Mouse (Mus musculus) limb, embryonic 10.5 days (tissue): Measurements from ENCODE around the gene Fbxl18. TPM values are rescaled to one million over a fixed set of nuclear protein-coding genes. Genes with fewer than 3 reads are reported as not detected.
A peak's percentile ranks its signal among the peaks of the same experiment; 100 is the strongest.

Experiments used
- DNase-seq: peaks from one replicate; pipeline ENCODE4 v3.0.0-alpha.2; 2017; ENCODE audit warnings: low spot score
- H3K27ac ChIP-seq: fragments of 300-500 bp; sonication (generic); 2 replicates; pipeline ENCODE4 v1.5.1; 2016; ENCODE audit warnings: mild to moderate bottlenecking
- H3K27me3 ChIP-seq: fragments of 300-500 bp; sonication (generic); 2 replicates; pipeline ENCODE4 v1.6.1; 2016; ENCODE audit warnings: low read depth, mild to moderate bottlenecking; ENCODE audit not compliant: poor library complexity, severe bottlenecking
- H3K36me3 ChIP-seq: fragments of 300-500 bp; sonication (generic); 2 replicates; pipeline ENCODE4 v1.6.1; 2016; ENCODE audit warnings: mild to moderate bottlenecking, moderate library complexity
- H3K4me1 ChIP-seq: fragments of 300-500 bp; sonication (generic); 2 replicates; pipeline ENCODE4 v1.6.1; 2016
- H3K4me3 ChIP-seq: fragments of 300-500 bp; sonication (generic); 2 replicates; pipeline ENCODE4 v1.5.1; 2016; ENCODE audit warnings: mild to moderate bottlenecking, moderate library complexity
- H3K9me3 ChIP-seq: fragments of 300-500 bp; sonication (generic); replicated peaks from 2 replicates; pipeline ENCODE4 v1.6.1; 2016; ENCODE audit warnings: mild to moderate bottlenecking
- WGBS: fragments of 180-500 bp; shearing (Covaris S2); methylation state at CpG from one replicate; pipeline ENCODE4 v1.1.7; 2016; 5-methylcytosine and 5-hydroxymethylcytosine counted together
- polyA plus RNA-seq: library from polyadenylated mRNA; unstranded; fragments of >200 nt; fragmentation: Nextera tagmentation; extraction: Ambion mirVana; gene quantifications from 2 replicates; pipeline ENCODE4 v1.2.1, GENCODE M21; 2016

Gene Fbxl18
- polyA plus RNA-seq, 1 experiment from 2014 or later: 20.9 TPM

GRCm38 (mm10) chr5:142909576-142910278, 14.5 kb upstream of the Fbxl18 start:
- peaks cover 39% of the 10 kb centered on the region for H3K4me1 ChIP-seq
- H3K27me3 ChIP-seq: peaks cover 18% of the 10 kb centered on the region; the same call in 1 of the 2 replicates
- WGBS: 53% methylated on average over 8 of the region's 8 CpGs
- H3K36me3 ChIP-seq: peaks cover 14% of the 10 kb centered on the region
- H3K9me3 ChIP-seq: no peaks in the 10 kb centered on the region
- H3K27ac ChIP-seq: peak overlapping the region; percentile 100
- no peak overlapping the region for H3K4me3 ChIP-seq
- DNase-seq: no peak

- no peak for DNase-seq
- peaks cover 45% of the 10 kb centered on the region for H3K4me1 ChIP-seq
- peaks cover 20% of the 10 kb centered on the region; the same call in 1 of the 2 replicates for H3K27me3 ChIP-seq
- 0 out of 2 replicates have a peak overlapping the region, but pooled peaks have one; percentile 11 for H3K4me3 ChIP-seq
- H3K27ac ChIP-seq: peak overlapping the region; percentile 100
- H3K9me3 ChIP-seq: no peaks in the 10 kb centered on the region
- WGBS: 43% methylated on average over 5 of the region's 5 CpGs
- H3K36me3 ChIP-seq: peaks cover 20% of the 10 kb centered on the region
These were observed 13.8 kb upstream of the Fbxl18 start for GRCm38 (mm10) chr5:142908941-142909575.

GRCm38 (mm10) chr5:142907803-142908559, 12.8 kb upstream of the Fbxl18 start:
- 77% methylated on average over 5 of the region's 5 CpGs for WGBS
- H3K4me3 ChIP-seq: peak overlapping the region; percentile 90
- peaks cover 20% of the 10 kb centered on the region; the same call in 1 of the 2 replicates for H3K27me3 ChIP-seq
- peaks cover 50% of the 10 kb centered on the region for H3K4me1 ChIP-seq
- no peaks in the 10 kb centered on the region for H3K9me3 ChIP-seq
- H3K27ac ChIP-seq: peak overlapping the region; percentile 100
- no peak for DNase-seq
- peaks cover 30% of the 10 kb centered on the region for H3K36me3 ChIP-seq

- Histone ChIP-seq H3K4me3 (peak overlapping the region; percentile 90), H3K9me3 (no peaks in the 10 kb centered on the region), H3K27me3 (peaks cover 20% of the 10 kb centered on the region; the same call in 1 of the 2 replicates), H3K4me1 (peaks cover 50% of the 10 kb centered on the region), H3K27ac (peak overlapping the region; percentile 100), H3K36me3 (peaks cover 38% of the 10 kb centered on the region)
- peak; percentile 71 for DNase-seq
- 47% methylated on average over 14 of the region's 14 CpGs for WGBS
These were observed 12.0 kb upstream of the Fbxl18 start for GRCm38 (mm10) chr5:142907048-142907802.

GRCm38 (mm10) chr5:142906532-142907047, 11.4 kb upstream of the Fbxl18 start, which contains the start of gene Actb:
Gene Actb, minus strand, starts transcription at chr5:142906754.
- peaks cover 50% of the 10 kb centered on the region for H3K4me1 ChIP-seq
- H3K36me3 ChIP-seq: peaks cover 44% of the 10 kb centered on the region
- H3K27ac ChIP-seq: peak within 1 kb of the TSS; percentile 100
- WGBS: 2% methylated on average over 41 of the region's 41 CpGs
- H3K4me3 ChIP-seq: peak within 1 kb of the TSS; percentile 90
- no peaks in the 10 kb centered on the region for H3K9me3 ChIP-seq
- H3K27me3 ChIP-seq: peaks cover 20% of the 10 kb centered on the region; the same call in 1 of the 2 replicates
- DNase-seq: peak; percentile 98

- H3K36me3 ChIP-seq: peaks cover 51% of the 10 kb centered on the region
- H3K4me3 ChIP-seq: peak overlapping the region; percentile 90
- DNase-seq: peak; percentile 100
- under 1% methylated on average over 84 of the region's 84 CpGs for WGBS
- peaks cover 20% of the 10 kb centered on the region; the same call in 1 of the 2 replicates for H3K27me3 ChIP-seq
- peak overlapping the region; percentile 100 for H3K27ac ChIP-seq
- H3K9me3 ChIP-seq: no peaks in the 10 kb centered on the region
- peaks cover 50% of the 10 kb centered on the region for H3K4me1 ChIP-seq
These were observed 10.7 kb upstream of the Fbxl18 start for GRCm38 (mm10) chr5:142905725-142906531.

GRCm38 (mm10) chr5:142905038-142905695, 9.9 kb upstream of the Fbxl18 start:
- 8% methylated on average over 27 of the region's 27 CpGs for WGBS

GRCm38 (mm10) chr5:142904208-142905037, 9.2 kb upstream of the Fbxl18 start:
- Histone ChIP-seq H3K9me3 (no peaks in the 10 kb centered on the region), H3K36me3 (peaks cover 66% of the 10 kb centered on the region), H3K27me3 (peaks cover 20% of the 10 kb centered on the region; the same call in 1 of the 2 replicates), H3K27ac (peak overlapping the region; percentile 100), H3K4me1 (peaks cover 41% of the 10 kb centered on the region), H3K4me3 (peak overlapping the region; percentile 90)
- WGBS: 88% methylated on average over 19 of the region's 19 CpGs
- no peak for DNase-seq

More at GRCm38 (mm10) chr5:142905038-142905695, 9.9 kb upstream of the Fbxl18 start:
- H3K4me1 ChIP-seq: peaks cover 48% of the 10 kb centered on the region
- peak overlapping the region; percentile 90 for H3K4me3 ChIP-seq
- DNase-seq: no peak
- H3K27me3 ChIP-seq: peaks cover 20% of the 10 kb centered on the region; the same call in 1 of the 2 replicates
- no peaks in the 10 kb centered on the region for H3K9me3 ChIP-seq
- peak overlapping the region; percentile 100 for H3K27ac ChIP-seq
- H3K36me3 ChIP-seq: peaks cover 58% of the 10 kb centered on the region

- Histone ChIP-seq H3K36me3 (peaks cover 74% of the 10 kb centered on the region), H3K27me3 (peaks cover 20% of the 10 kb centered on the region; the same call in 1 of the 2 replicates), H3K27ac (peak overlapping the region; percentile 100; the same call in 1 of the 2 replicates), H3K4me3 (peak overlapping the region; percentile 90; the same call in 1 of the 2 replicates), H3K4me1 (peaks cover 33% of the 10 kb centered on the region), H3K9me3 (no peaks in the 10 kb centered on the region)
- DNase-seq: no peak
- WGBS: 93% methylated on average over 14 of the region's 14 CpGs
These were observed 8.4 kb upstream of the Fbxl18 start for GRCm38 (mm10) chr5:142903470-142904207.
